Mouse (Mus musculus): ENCODE data around the gene Adamts4.

DNA sequence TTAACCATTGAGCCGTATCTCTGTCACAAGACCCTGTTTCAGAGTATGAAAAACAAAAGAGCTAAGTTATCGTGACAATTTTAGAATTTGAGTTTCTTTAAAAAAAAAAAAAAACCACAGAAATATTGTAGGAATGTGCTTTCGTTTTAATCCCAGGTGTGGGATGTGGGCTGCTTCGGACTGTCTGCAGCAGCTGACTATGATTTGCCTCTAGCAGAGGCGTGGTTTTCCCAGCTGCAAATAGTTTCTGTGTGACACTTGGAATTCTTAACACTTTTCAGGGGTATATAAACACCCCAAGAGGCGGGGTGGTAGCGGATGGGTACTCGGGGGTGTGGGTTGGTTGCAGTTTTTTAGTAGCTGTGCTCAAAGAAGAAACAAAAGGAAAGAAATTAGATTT, 4.9 kb upstream of the Adamts4 start:
- TF ChIP-seq POLR2A (IDR thresholded peaks at IDR 0.05; ENCODE audit: borderline replicate concordance, insufficient read depth, low read length) (no peak), CTCF (IDR thresholded peaks at IDR 0.05; ENCODE audit: borderline replicate concordance, insufficient read depth, low read depth, low read length) (no peak)

All from cerebellum, adult 2 months (tissue).